Mouse (Mus musculus) gastrocnemius, postnatal 4 days (tissue): ENCODE results near the gene Tceal3. TPM values are rescaled to one million over a fixed set of nuclear protein-coding genes. Genes with fewer than 3 reads are reported as not detected.
"Not testable (repeated sequence)": the region's sequence is repeated elsewhere in the genome, so short reads cannot be mapped to it uniquely, and the experiment has no call there.

ENCODE experiments used
- DNase-seq, 2 experiments: peaks; one replicate each; pipeline ENCODE4 v3.0.0; 2021 to 2022; ENCODE audit warnings: low spot score in 2 of 2, mixed read lengths in 2 of 2
- total RNA-seq, 2 experiments: library from RNA; stranded (reverse); gene quantifications; 2 replicates each; pipeline ENCODE4 v1.2.3; 2021

The Tceal3 gene
- total RNA-seq, 2 experiments from 2014 or later = 20.5 to 42.4 TPM

DNA sequence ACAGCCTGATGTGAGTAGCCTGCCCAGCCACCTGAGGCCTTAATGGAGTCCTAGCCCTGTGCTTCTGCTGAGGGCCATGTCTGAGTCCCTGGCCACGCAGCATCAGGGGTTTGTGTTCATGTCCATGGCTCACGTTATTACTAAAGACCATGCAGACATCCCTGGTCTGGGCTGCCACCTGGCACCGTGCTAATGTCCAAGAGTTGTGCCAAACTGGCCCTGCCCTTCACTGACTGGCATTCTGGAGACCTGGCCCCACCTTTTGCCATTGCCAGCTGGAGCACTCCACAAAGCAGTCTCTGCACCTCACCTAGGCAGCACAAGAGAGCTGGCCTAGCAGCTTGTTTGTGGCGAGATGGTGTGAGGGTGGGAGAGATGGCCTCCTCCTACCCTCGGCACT lies 102.6 kb downstream of the Tceal3 start:
- no peak for DNase-seq

DNA sequence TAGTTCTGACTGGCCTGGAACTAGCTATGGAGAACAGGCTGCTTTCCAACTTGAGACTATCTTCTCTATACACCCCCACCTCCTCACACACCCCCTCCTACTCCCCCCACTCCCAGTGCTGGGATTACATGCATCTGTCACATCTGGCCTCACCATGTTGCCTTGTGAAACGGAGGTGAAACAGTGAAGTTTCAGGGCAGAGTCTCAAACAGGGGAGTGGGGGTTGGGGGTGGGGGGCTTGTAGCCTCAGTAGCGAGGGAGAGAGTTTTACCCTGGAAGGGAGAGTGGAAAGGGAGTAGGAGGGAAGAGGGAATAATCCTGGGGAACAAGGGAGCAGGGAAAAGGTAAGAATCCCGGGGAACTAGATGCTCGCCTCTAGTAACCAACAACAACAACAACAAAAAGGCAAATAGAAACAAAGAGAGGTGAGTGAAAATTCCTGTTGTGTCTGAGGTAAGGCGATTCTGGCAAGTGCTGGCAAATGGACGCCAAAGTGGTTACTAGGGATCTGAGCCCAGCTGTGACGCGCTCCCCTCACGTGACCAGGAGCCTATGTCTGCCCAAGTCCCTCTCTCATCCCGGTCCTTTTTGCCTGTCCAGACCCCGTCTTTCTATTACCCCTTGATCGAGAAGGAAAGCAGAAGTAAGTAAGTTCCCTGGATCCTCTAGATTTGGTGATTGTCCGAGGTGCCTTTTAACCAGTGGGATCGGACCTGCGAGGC lies 117.0 kb downstream of the Tceal3 start, which contains the start of gene Tceal1:
Gene Tceal1, plus strand, starts transcription at position 537 of the 722 bp plus-strand sequence.
- peak in 1 of 2 experiments; percentile 47 for DNase-seq

DNA sequence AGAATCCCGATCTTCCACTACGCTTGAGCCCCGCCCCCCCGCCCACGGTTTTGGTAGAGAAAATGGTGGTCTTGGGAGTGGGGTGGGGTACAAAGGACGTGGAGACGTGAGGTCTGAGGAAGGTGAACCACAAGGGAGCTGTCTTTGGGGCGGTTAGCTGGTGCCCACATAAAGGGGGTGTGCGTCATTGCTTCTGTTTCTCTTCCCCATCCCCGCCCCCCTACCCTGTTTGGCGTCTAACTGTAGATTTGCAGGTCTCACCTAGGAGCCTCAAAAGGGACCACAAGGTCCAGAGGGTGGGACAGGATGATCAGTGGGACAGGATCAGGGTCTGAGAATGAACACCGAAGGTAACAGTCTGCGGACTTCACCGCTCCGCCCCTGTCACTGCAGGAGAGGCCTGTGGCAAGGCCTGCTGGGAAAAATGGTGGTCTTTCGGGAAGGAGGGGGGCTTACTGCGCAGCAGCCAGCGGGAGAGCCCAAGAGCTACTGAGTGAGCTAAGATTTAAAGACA lies 117.6 kb downstream of the Tceal3 start:
- DNase-seq = peak in 1 of 2 experiments; percentile 18

DNA sequence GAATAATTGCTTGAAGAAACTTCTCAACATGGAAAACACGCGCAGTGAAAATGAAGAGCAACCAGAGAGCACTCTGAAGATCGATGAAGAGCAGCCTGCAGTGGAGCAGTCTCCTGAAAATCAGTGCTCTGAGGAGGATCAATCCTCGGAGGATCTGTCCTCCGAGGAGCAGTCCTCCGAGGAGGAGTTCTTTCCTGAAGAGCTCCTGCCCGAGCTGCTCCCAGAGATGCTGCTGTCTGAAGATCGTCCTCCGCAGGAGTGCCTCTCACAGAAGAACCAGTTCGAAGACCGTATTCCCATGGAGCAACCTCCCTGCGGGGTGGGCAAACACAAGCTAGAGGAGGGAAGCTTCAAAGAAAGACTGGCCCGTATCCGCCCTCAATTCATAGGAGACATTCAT lies 118.1 kb downstream of the Tceal3 start:
- DNase-seq = no peak

DNA sequence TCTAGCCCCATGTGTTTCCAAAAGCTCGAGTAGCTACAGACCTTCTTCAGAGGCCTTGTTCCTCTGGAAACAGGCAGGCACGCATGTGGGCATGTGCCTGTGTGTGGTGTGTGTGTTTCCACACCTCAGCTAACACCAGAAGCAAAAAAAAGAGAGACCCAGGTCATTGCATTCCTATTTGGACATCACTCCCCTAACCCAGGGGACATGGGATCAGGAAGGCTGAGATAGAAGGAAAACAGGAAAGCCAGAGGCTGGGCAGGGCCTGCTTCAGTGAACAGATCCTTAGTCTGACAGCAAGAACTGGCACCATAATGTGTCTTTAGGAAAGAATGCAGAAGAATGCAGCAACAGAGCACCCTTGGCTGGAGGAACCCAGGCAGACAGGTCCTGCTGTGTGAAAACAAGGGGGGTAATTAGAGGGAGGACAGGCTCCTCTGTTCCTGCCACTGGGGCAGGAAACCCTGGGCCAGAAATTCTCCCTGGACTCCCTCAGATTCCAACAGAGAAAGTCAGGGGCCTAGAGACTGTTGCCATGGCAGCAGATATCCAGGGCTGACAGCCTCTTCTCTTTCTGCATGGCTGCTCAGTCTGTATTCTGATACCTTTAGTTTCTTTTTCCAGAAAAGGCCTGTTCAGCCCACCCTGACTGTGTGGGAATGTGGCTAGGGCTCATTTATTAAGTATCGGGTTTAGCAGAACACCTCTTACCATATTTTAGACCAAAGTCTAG lies 124.3 kb downstream of the Tceal3 start:
- not testable (repeated sequence) for DNase-seq

Other genes starting within 250 kb of the Tceal3 start
- gene Kir3dl1, start 72.8 kb upstream of the Tceal3 start, total RNA-seq = not detected
- not detected for gene Kir3dl2, start 46.8 kb upstream of the Tceal3 start, total RNA-seq
- gene Tceal1, start 117.1 kb downstream of the Tceal3 start, total RNA-seq = 10 to 100 TPM; 10.7 to 12.7 TPM
- 100 to 1,000 TPM; 330 to 342 TPM for gene Morf4l2, start 152.8 kb downstream of the Tceal3 start, total RNA-seq
- gene Glra4, start 189.3 kb downstream of the Tceal3 start, total RNA-seq = not detected
- gene Plp1, start 231.8 kb downstream of the Tceal3 start, total RNA-seq = 10 to 100 TPM; 19.2 to 19.7 TPM